Mouse (Mus musculus): ENCODE data around the gene Rnf224. TPM values are rescaled to one million over a fixed set of nuclear protein-coding genes. Genes with fewer than 3 reads are reported as not detected.

The Rnf224 gene
- total RNA-seq, 4 experiments from 2014 or later: not detected

- DNase-seq (ENCODE audit: low spot score in 2 of 2): no peak
These were observed 41.1 kb downstream of the Rnf224 start for GRCm38 (mm10) chr2:25195211-25196156.

- no peak for DNase-seq (ENCODE audit: low spot score in 2 of 2)
These were observed 42.0 kb downstream of the Rnf224 start for GRCm38 (mm10) chr2:25194486-25195171.

- DNase-seq (ENCODE audit: low spot score in 2 of 2): no peak
These were observed 42.6 kb downstream of the Rnf224 start for GRCm38 (mm10) chr2:25194006-25194405.

GRCm38 (mm10) chr2:25193330-25193770 lies 43.2 kb downstream of the Rnf224 start:
- DNase-seq (ENCODE audit: low spot score in 2 of 2): peak; percentile 71 to 79

- no peak for DNase-seq (ENCODE audit: low spot score in 2 of 2)
These were observed 48.7 kb downstream of the Rnf224 start for GRCm38 (mm10) chr2:25187841-25188240.

GRCm38 (mm10) chr2:25186575-25186930 lies 50.0 kb downstream of the Rnf224 start:
- DNase-seq (ENCODE audit: low spot score in 2 of 2): no peak

- DNase-seq (ENCODE audit: low spot score in 2 of 2): no peak
These were observed 50.7 kb downstream of the Rnf224 start for GRCm38 (mm10) chr2:25185625-25186574.

- DNase-seq (ENCODE audit: low spot score in 2 of 2): no peak
These were observed 52.1 kb downstream of the Rnf224 start for GRCm38 (mm10) chr2:25184496-25184895.

Other genes starting within 250 kb of the Rnf224 start
- gene Nsmf, start 182.4 kb downstream of the Rnf224 start, total RNA-seq (2022): 100 to 1,000 TPM; 768 to 931 (median 837) TPM
- not detected for gene Entpd8, start 156.5 kb downstream of the Rnf224 start, total RNA-seq (2022)
- not detected for gene Noxa1, start 141.6 kb downstream of the Rnf224 start, total RNA-seq (2022)
- gene Nrarp, start 56.0 kb downstream of the Rnf224 start, total RNA-seq (2022): 10 to 100 TPM; 16.9 to 20.4 (median 19.5) TPM
- gene Tor4a, start 39.9 kb downstream of the Rnf224 start, total RNA-seq (2022): 1 to 10 TPM; 2.2 to 4.6 (median 2.8) TPM
- gene Nelfb, start 25.3 kb downstream of the Rnf224 start, total RNA-seq (2022): 10 to 100 TPM; 56.7 to 64.9 (median 64.0) TPM
- under 1 TPM in 2 of 4 experiments, not detected in 2; 0.27 to 0.29 TPM for gene Stpg3, start 22.1 kb downstream of the Rnf224 start, total RNA-seq (2022)
- not detected for gene Fam166a, start 18.0 kb downstream of the Rnf224 start, total RNA-seq (2022)
- gene Tubb4b, start 12.1 kb downstream of the Rnf224 start, total RNA-seq (2022): 100 to 1,000 TPM; 303 to 348 (median 313) TPM
- not detected for gene Slc34a3, start 2.4 kb downstream of the Rnf224 start, total RNA-seq (2022)
- gene Rnf208, start 5.5 kb upstream of the Rnf224 start, total RNA-seq (2022): 100 to 1,000 TPM; 219 to 241 (median 229) TPM
- not detected for gene Cysrt1, start 5.7 kb upstream of the Rnf224 start, total RNA-seq (2022)
- 1 to 10 TPM; 3.3 to 5.5 (median 4.4) TPM for gene AL732309.1, start 10.1 kb upstream of the Rnf224 start, total RNA-seq (2022)
- gene Tmem203, start 18.7 kb upstream of the Rnf224 start, total RNA-seq (2022): 10 to 100 TPM; 27.0 to 44.4 (median 33.9) TPM
- 10 to 100 TPM; 19.9 to 27.8 (median 24.3) TPM for gene Tprn, start 25.8 kb upstream of the Rnf224 start, total RNA-seq (2022)
- gene Ssna1, start 35.7 kb upstream of the Rnf224 start, total RNA-seq (2022): 10 to 100 TPM; 59.0 to 71.0 (median 64.3) TPM
- gene Anapc2, start 35.7 kb upstream of the Rnf224 start, total RNA-seq (2022): 100 to 1,000 TPM in 2 of 4 experiments, 10 to 100 TPM in 2; 87.9 to 110 (median 99.0) TPM
- gene Tmem210, start 51.4 kb upstream of the Rnf224 start, total RNA-seq (2022): not detected
- gene Lrrc26, start 53.1 kb upstream of the Rnf224 start, total RNA-seq (2022): not detected
- 100 to 1,000 TPM; 366 to 436 (median 415) TPM for gene Grin1, start 82.4 kb upstream of the Rnf224 start, total RNA-seq (2022)
- 10 to 100 TPM; 53.7 to 68.2 (median 59.6) TPM for gene Man1b1, start 95.6 kb upstream of the Rnf224 start, total RNA-seq (2022)
- gene Dpp7, start 119.6 kb upstream of the Rnf224 start, total RNA-seq (2022): 10 to 100 TPM; 38.9 to 52.9 (median 45.4) TPM
- 10 to 100 TPM; 12.0 to 28.7 (median 20.3) TPM for gene Uap1l1, start 128.9 kb upstream of the Rnf224 start, total RNA-seq (2022)
- gene Sapcd2, start 135.5 kb upstream of the Rnf224 start, total RNA-seq (2022): 1 to 10 TPM; 2.4 to 4.6 (median 4.2) TPM
- 10 to 100 TPM; 14.6 to 20.7 (median 16.8) TPM for gene Entpd2, start 159.1 kb upstream of the Rnf224 start, total RNA-seq (2022)
- gene Npdc1, start 162.6 kb upstream of the Rnf224 start, total RNA-seq (2022): 100 to 1,000 TPM; 390 to 435 (median 411) TPM
- gene Fut7, start 186.5 kb upstream of the Rnf224 start, total RNA-seq (2022): under 1 TPM; 0.35 to 0.98 (median 0.44) TPM
- 100 to 1,000 TPM; 165 to 186 (median 183) TPM for gene Abca2, start 191.9 kb upstream of the Rnf224 start, total RNA-seq (2022)
- gene Clic3, start 220.1 kb upstream of the Rnf224 start, total RNA-seq (2022): under 1 TPM in 2 of 4 experiments, not detected in 2; 0.43 to 0.92 TPM
- gene Paxx, start 224.3 kb upstream of the Rnf224 start, total RNA-seq (2022): 10 to 100 TPM; 60.3 to 63.5 (median 61.8) TPM
- gene Ptgds, start 233.3 kb upstream of the Rnf224 start, total RNA-seq (2022): 1,000 to 10,000 TPM in 3 of 4 experiments, 100 to 1,000 TPM in 1; 912 to 1,488 (median 1,209) TPM